Mouse (Mus musculus): ENCODE data around the gene Il1rap. TPM values are rescaled to one million over a fixed set of nuclear protein-coding genes. Genes with fewer than 3 reads are reported as not detected.

The Il1rap gene
- polyA plus RNA-seq, 1 experiment from 2014 or later: 7.8 TPM

- no peaks in the 10 kb centered on the region for H3K9me3 ChIP-seq
- no peak overlapping the region for H3K4me2 ChIP-seq (replicated peaks)
- no peaks in the 10 kb centered on the region for H3K4me1 ChIP-seq
- WGBS: 88% methylated on average over 3 of the region's 3 CpGs
- no peaks in the 10 kb centered on the region for H3K36me3 ChIP-seq
- H3K27me3 ChIP-seq: no peaks in the 10 kb centered on the region
- no peak overlapping the region for H3K4me3 ChIP-seq
- H3K27ac ChIP-seq (replicated peaks): no peak overlapping the region
- no peak for ATAC-seq (ENCODE audit: low FRiP score, low read depth)
- no peak overlapping the region for H3K9ac ChIP-seq (replicated peaks)
These were observed 44.6 kb downstream of the Il1rap start for GRCm38 (mm10) chr16:26626065-26626464.

- H3K9ac ChIP-seq (replicated peaks): no peak overlapping the region
- H3K36me3 ChIP-seq: no peaks in the 10 kb centered on the region
- no peak overlapping the region for H3K4me2 ChIP-seq (replicated peaks)
- H3K27ac ChIP-seq (replicated peaks): no peak overlapping the region
- no peaks in the 10 kb centered on the region for H3K9me3 ChIP-seq
- H3K4me1 ChIP-seq: no peaks in the 10 kb centered on the region
- no peaks in the 10 kb centered on the region for H3K27me3 ChIP-seq
- ATAC-seq (ENCODE audit: low FRiP score, low read depth): no peak
- WGBS: 73% methylated on average over 2 of the region's 2 CpGs
- H3K4me3 ChIP-seq: no peak overlapping the region
These were observed 53.3 kb downstream of the Il1rap start for GRCm38 (mm10) chr16:26634800-26635199.

DNA sequence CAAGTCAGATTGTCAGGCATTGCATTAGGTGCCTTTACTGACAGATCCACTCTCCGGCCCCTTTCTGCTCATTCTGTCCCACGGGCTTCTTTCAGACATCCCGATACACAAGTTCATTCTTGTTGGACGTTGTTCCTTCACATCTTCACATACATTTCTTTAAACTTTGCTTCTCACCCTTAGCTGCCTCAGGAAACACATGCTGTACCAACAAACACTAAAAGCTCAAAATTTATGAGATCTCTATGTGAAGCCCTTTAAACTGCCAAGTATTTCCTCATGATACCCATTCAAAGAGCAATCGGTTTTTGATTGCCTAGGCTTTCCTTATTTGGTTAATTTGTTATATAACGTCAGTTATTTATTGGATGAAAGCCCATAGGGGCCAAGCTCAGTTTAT lies 61.6 kb downstream of the Il1rap start:
- no peaks in the 10 kb centered on the region for H3K36me3 ChIP-seq
- H3K4me1 ChIP-seq: no peaks in the 10 kb centered on the region
- ATAC-seq (ENCODE audit: low FRiP score, low read depth): no peak
- no peaks in the 10 kb centered on the region for H3K27me3 ChIP-seq
- no peak overlapping the region for H3K4me3 ChIP-seq
- H3K4me2 ChIP-seq (replicated peaks): no peak overlapping the region
- no peaks in the 10 kb centered on the region for H3K9me3 ChIP-seq
- no peak overlapping the region for H3K27ac ChIP-seq (replicated peaks)
- H3K9ac ChIP-seq (replicated peaks): no peak overlapping the region
- WGBS: 86% methylated on average over 6 of the region's 6 CpGs

GRCm38 (mm10) chr16:26646066-26646465 lies 64.6 kb downstream of the Il1rap start:
- H3K4me1 ChIP-seq: no peaks in the 10 kb centered on the region
- no peaks in the 10 kb centered on the region for H3K9me3 ChIP-seq
- H3K27ac ChIP-seq (replicated peaks): no peak overlapping the region
- no peaks in the 10 kb centered on the region for H3K36me3 ChIP-seq
- no peak for ATAC-seq (ENCODE audit: low FRiP score, low read depth)
- no peak overlapping the region for H3K9ac ChIP-seq (replicated peaks)
- H3K27me3 ChIP-seq: no peaks in the 10 kb centered on the region
- no peak overlapping the region for H3K4me3 ChIP-seq
- WGBS: 88% methylated on average over 2 of the region's 2 CpGs
- no peak overlapping the region for H3K4me2 ChIP-seq (replicated peaks)

GRCm38 (mm10) chr16:26647036-26647435 lies 65.5 kb downstream of the Il1rap start:
- no peak for ATAC-seq (ENCODE audit: low FRiP score, low read depth)
- 88% methylated on average over 1 of the region's 1 CpGs for WGBS

DNA sequence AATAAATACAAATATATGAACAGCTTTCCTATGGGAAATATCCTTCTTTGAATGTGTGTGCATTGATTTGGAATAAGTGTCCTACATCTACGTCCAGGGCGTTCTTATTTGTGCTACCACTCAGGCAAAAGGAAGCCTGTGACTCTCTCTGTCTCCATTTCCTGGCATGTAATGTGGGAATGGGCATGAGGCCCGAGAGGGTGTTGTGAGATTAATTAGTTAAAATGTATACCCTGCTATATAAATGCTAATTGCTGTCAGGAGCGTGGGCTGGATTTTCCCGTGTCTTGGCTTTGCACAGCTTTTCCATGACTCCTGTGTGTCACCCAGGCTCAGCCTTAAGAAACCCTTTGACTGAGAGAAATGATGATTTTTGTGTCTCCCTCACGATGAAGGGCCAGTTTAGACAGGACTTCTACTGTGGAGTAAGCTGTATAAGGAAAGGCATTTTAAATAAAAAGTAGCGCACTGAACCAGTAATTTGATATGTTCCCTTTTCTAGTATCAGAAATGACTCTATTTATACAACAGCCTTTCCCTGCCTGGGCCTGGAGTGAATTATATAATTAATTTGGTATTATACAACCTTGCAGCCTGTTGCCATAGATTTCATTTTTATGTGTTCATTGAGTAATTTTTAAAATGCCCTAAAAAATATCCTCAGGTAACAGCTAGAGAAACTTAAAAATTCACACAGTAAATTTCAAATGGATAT lies 81.4 kb downstream of the Il1rap start:
- Histone ChIP-seq H3K4me1 (no peaks in the 10 kb centered on the region), H3K27me3 (no peaks in the 10 kb centered on the region), H3K36me3 (no peaks in the 10 kb centered on the region), H3K27ac (replicated peaks) (no peak overlapping the region), H3K4me2 (replicated peaks) (no peak overlapping the region), H3K9ac (replicated peaks) (no peak overlapping the region), H3K9me3 (no peaks in the 10 kb centered on the region), H3K4me3 (no peak overlapping the region)
- WGBS: 78% methylated on average over 7 of the region's 7 CpGs
- ATAC-seq (ENCODE audit: low FRiP score, low read depth): no peak

More at GRCm38 (mm10) chr16:26647036-26647435, 65.5 kb downstream of the Il1rap start:
- Histone ChIP-seq H3K4me1 (no peaks in the 10 kb centered on the region), H3K9me3 (no peaks in the 10 kb centered on the region), H3K4me3 (no peak overlapping the region), H3K36me3 (no peaks in the 10 kb centered on the region), H3K27ac (replicated peaks) (no peak overlapping the region), H3K4me2 (replicated peaks) (no peak overlapping the region), H3K27me3 (no peaks in the 10 kb centered on the region), H3K9ac (replicated peaks) (no peak overlapping the region)

DNA sequence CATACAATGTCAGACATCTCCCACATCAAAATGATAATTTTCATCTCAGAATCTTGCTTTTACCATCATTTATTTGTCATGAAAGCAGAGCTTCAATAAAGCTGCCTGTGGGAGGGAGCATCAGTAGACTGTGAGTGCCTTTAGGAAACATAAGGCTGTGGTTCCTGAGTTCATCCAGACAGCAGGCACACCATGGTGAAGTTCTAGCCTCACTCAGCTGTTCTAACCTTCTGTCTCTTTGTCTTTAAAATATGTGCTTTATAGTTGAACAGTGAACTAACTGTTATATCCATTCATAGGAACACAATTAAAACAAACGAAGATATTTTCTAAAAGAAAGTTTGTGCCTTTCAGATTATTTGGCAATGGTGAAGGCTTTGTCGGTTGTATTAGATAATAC lies 84.9 kb downstream of the Il1rap start:
- no peak overlapping the region for H3K4me3 ChIP-seq
- no peaks in the 10 kb centered on the region for H3K9me3 ChIP-seq
- H3K27me3 ChIP-seq: no peaks in the 10 kb centered on the region
- no peaks in the 10 kb centered on the region for H3K36me3 ChIP-seq
- H3K27ac ChIP-seq (replicated peaks): no peak overlapping the region
- no peak overlapping the region for H3K4me2 ChIP-seq (replicated peaks)
- 82% methylated on average over 2 of the region's 2 CpGs for WGBS
- H3K4me1 ChIP-seq: no peaks in the 10 kb centered on the region
- H3K9ac ChIP-seq (replicated peaks): no peak overlapping the region
- no peak for ATAC-seq (ENCODE audit: low FRiP score, low read depth)

DNA sequence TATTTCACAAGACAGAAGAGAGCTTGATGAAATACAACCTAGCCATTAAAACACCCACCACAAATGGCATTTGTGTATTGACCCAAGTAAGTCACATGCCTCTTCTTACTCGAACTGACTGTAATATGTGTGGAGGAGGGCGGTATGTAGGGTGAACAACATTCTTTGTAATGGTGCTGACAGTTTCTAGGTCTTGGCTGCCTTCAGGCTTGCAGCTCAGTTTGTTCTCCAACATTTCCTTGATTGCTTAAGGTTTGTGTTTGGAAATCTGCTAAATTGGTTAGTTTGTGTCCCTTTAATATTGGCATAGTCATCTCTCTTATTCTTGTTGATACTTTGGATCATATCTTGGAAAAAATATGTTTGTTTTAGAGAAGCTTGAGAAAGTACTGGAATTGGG lies 87.6 kb downstream of the Il1rap start:
- Histone ChIP-seq H3K4me1 (no peaks in the 10 kb centered on the region), H3K27me3 (no peaks in the 10 kb centered on the region), H3K9ac (replicated peaks) (no peak overlapping the region), H3K9me3 (no peaks in the 10 kb centered on the region), H3K36me3 (no peaks in the 10 kb centered on the region), H3K4me3 (no peak overlapping the region), H3K4me2 (replicated peaks) (no peak overlapping the region), H3K27ac (replicated peaks) (no peak overlapping the region)
- no peak for ATAC-seq (ENCODE audit: low FRiP score, low read depth)
- 88% methylated on average over 2 of the region's 2 CpGs for WGBS

GRCm38 (mm10) chr16:26680381-26680780 lies 98.9 kb downstream of the Il1rap start:
- Histone ChIP-seq H3K36me3 (no peaks in the 10 kb centered on the region), H3K4me3 (no peak overlapping the region), H3K9ac (replicated peaks) (no peak overlapping the region), H3K4me2 (replicated peaks) (no peak overlapping the region), H3K4me1 (no peaks in the 10 kb centered on the region), H3K9me3 (no peaks in the 10 kb centered on the region), H3K27ac (replicated peaks) (no peak overlapping the region), H3K27me3 (no peaks in the 10 kb centered on the region)
- ATAC-seq (ENCODE audit: low FRiP score, low read depth): no peak
- 84% methylated on average over 2 of the region's 2 CpGs for WGBS

- H3K4me1 ChIP-seq: no peaks in the 10 kb centered on the region
- no peak overlapping the region for H3K27ac ChIP-seq (replicated peaks)
- no peak overlapping the region for H3K4me2 ChIP-seq (replicated peaks)
- H3K9ac ChIP-seq (replicated peaks): no peak overlapping the region
- ATAC-seq (ENCODE audit: low FRiP score, low read depth): no peak
- WGBS: 75% methylated on average over 2 of the region's 2 CpGs
- H3K4me3 ChIP-seq: no peak overlapping the region
- H3K36me3 ChIP-seq: no peaks in the 10 kb centered on the region
- no peaks in the 10 kb centered on the region for H3K27me3 ChIP-seq
- no peaks in the 10 kb centered on the region for H3K9me3 ChIP-seq
These were observed 108.3 kb downstream of the Il1rap start for GRCm38 (mm10) chr16:26689771-26690170.

DNA sequence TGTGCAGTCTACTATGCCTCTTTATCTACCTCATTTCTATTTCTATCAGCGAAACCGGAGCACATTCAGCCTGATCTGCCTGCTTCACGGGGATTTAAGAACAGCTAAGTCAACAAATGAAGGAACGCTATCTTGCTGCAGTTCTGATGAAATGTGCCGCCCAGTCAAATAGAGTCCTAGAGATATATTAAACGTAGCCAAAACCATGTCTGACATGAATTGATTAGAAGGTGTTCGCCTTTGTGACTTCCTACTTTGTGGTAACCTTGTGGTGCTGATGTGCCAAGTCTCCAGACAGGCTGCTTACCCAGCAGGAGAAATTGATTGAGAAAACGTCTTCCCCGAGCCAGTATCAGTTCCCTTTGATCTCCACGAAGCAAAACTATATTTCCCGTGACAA lies 109.8 kb downstream of the Il1rap start:
- no peak overlapping the region for H3K4me2 ChIP-seq (replicated peaks)
- H3K9ac ChIP-seq (replicated peaks): no peak overlapping the region
- H3K9me3 ChIP-seq: no peaks in the 10 kb centered on the region
- WGBS: 75% methylated on average over 11 of the region's 11 CpGs
- no peaks in the 10 kb centered on the region for H3K36me3 ChIP-seq
- H3K27me3 ChIP-seq: no peaks in the 10 kb centered on the region
- ATAC-seq (ENCODE audit: low FRiP score, low read depth): no peak
- H3K27ac ChIP-seq (replicated peaks): no peak overlapping the region
- H3K4me1 ChIP-seq: no peaks in the 10 kb centered on the region
- H3K4me3 ChIP-seq: no peak overlapping the region

- no peaks in the 10 kb centered on the region for H3K9me3 ChIP-seq
- H3K4me2 ChIP-seq (replicated peaks): no peak overlapping the region
- H3K27me3 ChIP-seq: no peaks in the 10 kb centered on the region
- H3K27ac ChIP-seq (replicated peaks): no peak overlapping the region
- no peak overlapping the region for H3K9ac ChIP-seq (replicated peaks)
- ATAC-seq (ENCODE audit: low FRiP score, low read depth): no peak
- WGBS: 84% methylated on average over 4 of the region's 4 CpGs
- H3K4me1 ChIP-seq: no peaks in the 10 kb centered on the region
- no peak overlapping the region for H3K4me3 ChIP-seq
- no peaks in the 10 kb centered on the region for H3K36me3 ChIP-seq
These were observed 116.6 kb downstream of the Il1rap start for GRCm38 (mm10) chr16:26698076-26698475.

Measured in midbrain, embryonic 12.5 days (tissue).